Mouse (Mus musculus): Measurements from ENCODE around the gene Igsf8.

GRCm38 (mm10) chr1:172309699-172310398, 48.4 kb downstream of the Igsf8 start:
- TF ChIP-seq POLR2A (IDR thresholded peaks at IDR 0.05; ENCODE audit: control insufficient read depth, extremely low read depth, insufficient read depth, low read length, poor library complexity), result no peak
- peak; percentile 81 for TF ChIP-seq CTCF (IDR thresholded peaks at IDR 0.05; ENCODE audit: borderline replicate concordance, control insufficient read depth, extremely low read depth, insufficient read depth, low read length, poor library complexity)
